Mouse (Mus musculus) cerebellum, adult 9-11 months (tissue): Measurements from ENCODE around the gene Ppm1b.

Experiments
- DNase-seq: peaks from one replicate; pipeline ENCODE4 v3.0.0; 2022

Gene Ppm1b

GRCm38 (mm10) chr17:84958986-84959664, 2.6 kb downstream of the Ppm1b start:
- no peak for DNase-seq

- no peak for DNase-seq
Measured at GRCm38 (mm10) chr17:84959665-84960020, 3.1 kb downstream of the Ppm1b start.

GRCm38 (mm10) chr17:84960136-84960535, 3.6 kb downstream of the Ppm1b start:
- DNase-seq, result peak; percentile 47

- DNase-seq, result no peak
Measured at GRCm38 (mm10) chr17:84962046-84962445, 5.5 kb downstream of the Ppm1b start.

GRCm38 (mm10) chr17:84963651-84964050, 7.1 kb downstream of the Ppm1b start:
- DNase-seq, result no peak

GRCm38 (mm10) chr17:84966231-84966630, 9.7 kb downstream of the Ppm1b start:
- no peak for DNase-seq

- DNase-seq, result no peak
Measured at GRCm38 (mm10) chr17:84967045-84967444, 10.5 kb downstream of the Ppm1b start.

- no peak for DNase-seq
Measured at GRCm38 (mm10) chr17:84969916-84970315, 13.4 kb downstream of the Ppm1b start.

GRCm38 (mm10) chr17:84981721-84982120, 25.2 kb downstream of the Ppm1b start:
- DNase-seq, result no peak

GRCm38 (mm10) chr17:84982735-84983134, 26.2 kb downstream of the Ppm1b start:
- no peak for DNase-seq

GRCm38 (mm10) chr17:84986368-84986767, 29.8 kb downstream of the Ppm1b start:
- no peak for DNase-seq

- DNase-seq, result no peak
Measured at GRCm38 (mm10) chr17:84987834-84988410, 31.4 kb downstream of the Ppm1b start.

GRCm38 (mm10) chr17:84988514-84988913, 32.0 kb downstream of the Ppm1b start:
- no peak for DNase-seq

- DNase-seq, result no peak
Measured at GRCm38 (mm10) chr17:84995844-84996243, 39.3 kb downstream of the Ppm1b start.

GRCm38 (mm10) chr17:84997639-84998038, 41.1 kb downstream of the Ppm1b start:
- DNase-seq, result no peak

GRCm38 (mm10) chr17:84999636-85000035, 43.1 kb downstream of the Ppm1b start:
- DNase-seq, result no peak

GRCm38 (mm10) chr17:85013485-85013884, 56.9 kb downstream of the Ppm1b start:
- no peak for DNase-seq

- DNase-seq, result no peak
Measured at GRCm38 (mm10) chr17:85014632-85015031, 58.1 kb downstream of the Ppm1b start.

- no peak for DNase-seq
Measured at GRCm38 (mm10) chr17:85018344-85018743, 61.8 kb downstream of the Ppm1b start.

- DNase-seq, result no peak
Measured at GRCm38 (mm10) chr17:85018794-85019193, 62.3 kb downstream of the Ppm1b start.

- DNase-seq, result no peak
Measured at GRCm38 (mm10) chr17:85020343-85020742, 63.8 kb downstream of the Ppm1b start.

GRCm38 (mm10) chr17:85023247-85024167, 67.0 kb downstream of the Ppm1b start:
- peak; percentile 33 for DNase-seq

GRCm38 (mm10) chr17:85024237-85024636, 67.7 kb downstream of the Ppm1b start:
- DNase-seq, result no peak

GRCm38 (mm10) chr17:85025151-85025550, 68.6 kb downstream of the Ppm1b start:
- no peak for DNase-seq
